Mouse (Mus musculus) cerebellum, adult 9-11 months (tissue): ENCODE results near the gene Rnf111.
A peak's percentile ranks its signal among the peaks of the same experiment; 100 is the strongest.
"Not testable (repeated sequence)": the region's sequence is repeated elsewhere in the genome, so short reads cannot be mapped to it uniquely, and the experiment has no call there.

Experiments
- DNase-seq: peaks from one replicate; pipeline ENCODE4 v3.0.0; 2022

Rnf111 gene

DNA sequence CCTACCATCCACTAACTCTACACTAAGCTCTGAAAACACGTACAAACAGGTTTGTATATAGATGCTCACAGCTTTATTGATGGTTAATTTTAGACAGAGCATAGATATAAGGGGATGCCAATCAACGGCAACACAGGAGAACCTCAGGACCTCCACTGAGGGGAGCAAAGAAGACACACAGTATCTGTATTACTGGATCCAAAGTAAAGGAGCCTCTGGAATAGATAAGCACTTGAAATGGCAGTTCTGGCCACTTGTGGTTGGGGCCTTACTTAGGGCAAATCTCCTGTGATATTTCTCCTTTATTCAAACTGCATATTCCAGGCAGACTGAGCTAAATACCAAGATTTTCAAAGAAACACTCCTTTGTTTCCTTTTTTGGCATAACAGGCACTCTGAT is 10.5 kb downstream of the Rnf111 start:
- DNase-seq = no peak

- DNase-seq = no peak
Observed at GRCm38 (mm10) chr9:70491176-70491575, 12.3 kb downstream of the Rnf111 start.

DNA sequence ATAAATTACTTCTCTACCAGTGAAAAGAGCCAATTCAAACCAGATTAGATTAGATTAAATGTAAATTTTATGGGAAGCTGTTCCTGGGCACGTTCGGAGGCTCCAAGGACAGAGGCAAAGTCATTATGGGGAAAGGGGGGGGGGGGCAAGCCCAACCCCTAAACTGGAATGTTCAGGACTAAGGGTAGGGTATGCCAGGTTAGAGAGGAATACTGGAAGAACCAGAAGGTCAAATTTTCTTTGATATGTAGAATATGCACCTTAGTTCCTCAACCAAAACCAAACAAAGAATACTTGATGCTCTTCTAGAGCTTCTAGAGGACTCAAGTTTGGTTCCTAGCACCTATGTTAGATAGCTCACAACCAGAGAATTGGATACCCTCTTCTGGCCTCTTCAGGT is 16.1 kb downstream of the Rnf111 start:
- DNase-seq = no peak

GRCm38 (mm10) chr9:70485840-70486239 is 17.7 kb downstream of the Rnf111 start:
- no peak for DNase-seq

- DNase-seq = no peak
Observed at GRCm38 (mm10) chr9:70483495-70483894, 20.0 kb downstream of the Rnf111 start.

GRCm38 (mm10) chr9:70481872-70482271 is 21.7 kb downstream of the Rnf111 start:
- DNase-seq = no peak

DNA sequence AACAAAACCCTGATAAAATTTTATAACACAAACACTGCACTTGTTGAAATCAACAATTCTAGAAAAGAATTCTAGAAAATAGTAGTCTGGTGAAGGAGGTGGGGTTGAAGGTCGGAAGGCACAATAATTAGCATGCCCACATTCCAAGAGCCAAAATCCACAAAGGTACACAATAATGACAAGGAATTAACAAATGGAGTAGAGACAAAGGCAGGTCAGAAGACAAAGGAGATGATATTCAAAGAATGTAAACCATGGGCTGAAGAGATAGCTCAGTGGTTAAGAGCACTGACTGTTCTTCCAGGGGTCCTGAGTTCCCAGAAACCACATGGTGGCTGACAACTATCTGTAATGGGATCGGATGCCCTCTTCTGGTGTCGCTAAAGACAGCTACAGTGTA is 26.3 kb downstream of the Rnf111 start:
- DNase-seq = no peak

GRCm38 (mm10) chr9:70475777-70476270 is 27.7 kb downstream of the Rnf111 start:
- no peak for DNase-seq

- DNase-seq = no peak
Observed at GRCm38 (mm10) chr9:70473400-70473799, 30.1 kb downstream of the Rnf111 start.

DNA sequence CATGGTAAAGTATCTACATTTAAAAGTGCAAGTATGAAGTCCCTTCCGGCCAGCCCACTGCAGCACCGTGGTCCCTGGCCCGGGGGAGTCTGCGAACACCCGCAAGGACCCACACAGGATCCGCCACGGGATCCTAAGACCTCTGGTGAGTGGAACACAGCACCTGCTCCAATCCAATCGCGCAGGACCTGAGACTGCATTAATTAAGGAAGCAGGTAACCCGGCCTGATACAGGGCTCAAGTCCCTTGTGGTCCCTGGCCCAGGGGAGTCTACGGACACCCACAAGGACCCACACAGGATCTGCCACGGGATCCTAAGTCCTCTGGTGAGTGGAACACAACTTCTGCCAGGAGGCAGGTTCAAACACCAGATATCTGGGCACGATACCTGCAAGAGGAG is 40.4 kb downstream of the Rnf111 start:
- DNase-seq = not testable (repeated sequence)

GRCm38 (mm10) chr9:70452371-70452770 is 51.2 kb downstream of the Rnf111 start:
- no peak for DNase-seq

- no peak for DNase-seq
Observed at GRCm38 (mm10) chr9:70449072-70449471, 54.5 kb downstream of the Rnf111 start.

- DNase-seq = no peak
Observed at GRCm38 (mm10) chr9:70439959-70440358, 63.6 kb downstream of the Rnf111 start.

- no peak for DNase-seq
Observed at GRCm38 (mm10) chr9:70422661-70423060, 80.9 kb downstream of the Rnf111 start.

DNA sequence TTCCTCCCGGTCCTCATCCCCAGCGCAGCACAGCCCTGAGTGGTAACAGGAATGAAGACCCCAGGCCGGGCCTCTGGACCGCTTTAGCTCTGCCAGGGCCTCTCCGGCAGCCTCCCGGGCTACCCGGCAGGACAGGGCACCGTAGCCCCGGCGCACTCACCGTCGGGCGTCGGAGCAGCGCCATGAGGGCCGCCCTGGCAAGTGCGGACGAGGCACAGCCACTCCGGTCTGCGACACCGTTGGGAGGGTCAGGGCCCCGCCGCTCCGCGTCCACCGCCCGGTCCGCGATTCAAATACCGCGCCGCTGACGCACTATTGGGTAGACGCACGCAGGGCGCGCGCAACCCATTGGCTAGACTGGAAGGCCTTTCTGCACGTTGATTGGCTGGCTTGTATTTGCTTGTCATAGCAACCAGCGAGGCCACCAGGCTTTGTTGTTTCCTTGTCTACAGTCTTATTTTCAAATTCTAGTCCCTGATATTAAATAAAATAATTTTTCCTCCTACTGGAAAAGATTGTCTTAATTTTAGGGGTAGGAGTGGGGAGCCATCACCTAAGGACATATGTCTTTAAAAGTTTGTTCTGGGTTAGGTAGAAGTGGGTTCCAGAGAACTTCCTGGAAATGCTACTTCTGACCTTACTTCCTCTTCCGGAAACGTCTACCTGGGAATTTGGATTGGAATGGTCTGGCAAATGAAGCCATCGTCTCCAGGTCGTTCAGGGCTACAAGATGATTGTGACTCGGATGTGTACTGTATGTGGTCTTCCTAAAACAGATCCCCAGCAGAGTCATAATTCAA is 82.1 kb downstream of the Rnf111 start, which contains the start of gene Ccnb2:
Gene Ccnb2 (minus strand): TSS at position 291 of the 800 bp plus-strand sequence.
- peak; percentile 73 for DNase-seq

GRCm38 (mm10) chr9:70416412-70416811 is 87.1 kb downstream of the Rnf111 start:
- no peak for DNase-seq

GRCm38 (mm10) chr9:70413038-70413437 is 90.5 kb downstream of the Rnf111 start:
- no peak for DNase-seq

- DNase-seq = no peak
Observed at GRCm38 (mm10) chr9:70410668-70411067, 92.9 kb downstream of the Rnf111 start.

GRCm38 (mm10) chr9:70409743-70410142 is 93.8 kb downstream of the Rnf111 start:
- DNase-seq = no peak

- DNase-seq = no peak
Observed at GRCm38 (mm10) chr9:70408791-70409190, 94.7 kb downstream of the Rnf111 start.

GRCm38 (mm10) chr9:70406596-70406995 is 96.9 kb downstream of the Rnf111 start:
- no peak for DNase-seq

DNA sequence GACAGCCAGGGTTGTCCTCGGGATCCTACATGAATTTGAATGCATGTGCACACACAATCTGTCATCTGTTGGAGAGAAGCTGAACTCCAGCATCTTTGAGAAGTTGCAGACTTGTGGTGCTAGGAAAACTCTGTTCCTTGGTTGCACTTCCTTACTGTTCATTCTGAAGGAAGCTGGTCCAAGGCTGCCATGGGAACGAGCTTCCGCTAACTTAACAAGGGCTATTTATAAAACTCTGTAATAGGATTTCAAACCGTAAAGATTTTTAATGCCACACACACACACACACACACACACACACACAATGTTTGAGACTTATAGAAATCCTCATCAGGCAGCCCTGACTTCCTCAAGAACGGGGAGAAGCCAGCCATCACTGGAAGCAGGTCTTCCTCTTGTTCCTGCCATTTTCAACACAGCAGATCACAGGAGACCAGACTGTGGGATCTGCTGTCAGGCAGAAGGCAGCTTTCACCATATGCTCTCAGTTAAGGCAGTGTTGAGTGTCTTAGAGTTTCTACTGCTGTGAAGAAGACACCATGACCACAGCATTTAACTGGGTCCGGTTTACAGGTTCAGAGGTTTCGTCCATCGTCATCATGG is 101.5 kb downstream of the Rnf111 start:
- no peak for DNase-seq

GRCm38 (mm10) chr9:70396083-70396482 is 107.4 kb downstream of the Rnf111 start:
- DNase-seq = no peak

DNA sequence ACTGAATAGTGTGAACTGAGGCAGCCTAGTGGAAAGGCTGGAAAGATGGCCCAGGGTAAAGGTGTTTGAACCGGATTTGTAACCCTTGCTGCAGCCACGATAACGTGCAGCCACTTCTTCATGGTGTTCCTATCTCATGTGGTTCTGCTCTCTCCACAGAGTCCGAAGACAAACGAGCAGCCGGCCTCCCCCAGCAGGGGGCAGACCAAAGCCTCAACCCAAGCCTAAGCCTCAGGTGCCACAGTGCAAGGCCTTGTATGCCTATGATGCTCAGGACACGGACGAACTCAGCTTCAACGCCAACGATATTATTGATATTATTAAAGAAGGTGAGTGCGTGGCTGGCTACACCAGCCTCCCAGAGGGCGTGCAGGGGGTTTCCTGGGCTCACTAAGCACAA is 107.9 kb downstream of the Rnf111 start:
- DNase-seq = no peak
